Mouse (Mus musculus): ENCODE data around the gene Zbtb3. TPM values are rescaled to one million over a fixed set of nuclear protein-coding genes. Genes with fewer than 3 reads are reported as not detected.

Zbtb3 gene
- 1 to 10 TPM in 19 of 26 experiments, under 1 TPM in 6, not detected in 1; 0.45 to 8.1 (median 3.1) TPM for total RNA-seq (2018; cell fraction: chromatin; rRNA removed)
- 1 to 10 TPM in 24 of 26 experiments, under 1 TPM in 2; 0.86 to 7.2 (median 2.4) TPM for total RNA-seq (2018; cell fraction: cytosol; rRNA removed)
- 1 to 10 TPM in 22 of 26 experiments, under 1 TPM in 4; 0.64 to 8.3 (median 3.6) TPM for total RNA-seq (2018; cell fraction: nucleus; rRNA removed)
- 1.5 to 2.4 TPM (median 2.0 TPM) in 3 replicates for polyA plus RNA-seq (2018)

GRCm38 (mm10) chr19:8802130-8802821 lies at the start of gene Zbtb3:
Gene Zbtb3 (plus strand): TSS chr19:8802555.
- peak within 1 kb of the TSS; percentile 70 for H3K4me3 ChIP-seq (ENCODE audit: inconsistent target)
- peaks cover 14% of the 10 kb centered on the region for H3K79me2 ChIP-seq (ENCODE audit: inconsistent target)
- no peaks in the 10 kb centered on the region for H3K36me3 ChIP-seq (ENCODE audit: inconsistent target)
- peak within 1 kb of the TSS; percentile 84 for H3K27ac ChIP-seq
- under 1% methylated on average over 30 of the region's 30 CpGs for WGBS (ENCODE audit: missing documents)

GRCm38 (mm10) chr19:8755652-8756051 lies 46.7 kb upstream of the Zbtb3 start:
- Histone ChIP-seq H3K79me2 (ENCODE audit: inconsistent target) (peaks cover 60% of the 10 kb centered on the region), H3K27ac (peak overlapping the region; percentile 70; the same call in 1 of the 2 replicates), H3K36me3 (ENCODE audit: inconsistent target) (peaks cover 24% of the 10 kb centered on the region), H3K4me3 (ENCODE audit: inconsistent target) (no peak overlapping the region)
- WGBS (ENCODE audit: missing documents): 83% methylated on average over 3 of the region's 3 CpGs

GRCm38 (mm10) chr19:8756635-8757387 lies 45.5 kb upstream of the Zbtb3 start, which contains the start of gene Nxf1:
Gene Nxf1 (plus strand): TSS chr19:8757073.
- Histone ChIP-seq H3K27ac (peak within 1 kb of the TSS; percentile 70), H3K4me3 (ENCODE audit: inconsistent target) (peak within 1 kb of the TSS; percentile 68), H3K36me3 (ENCODE audit: inconsistent target) (peaks cover 13% of the 10 kb centered on the region; the same call in 1 of the 2 replicates), H3K79me2 (ENCODE audit: inconsistent target) (peaks cover 72% of the 10 kb centered on the region)
- WGBS (ENCODE audit: missing documents): under 1% methylated on average over 75 of the region's 75 CpGs

- H3K36me3 ChIP-seq (ENCODE audit: inconsistent target): peaks cover 13% of the 10 kb centered on the region; the same call in 1 of the 2 replicates
- H3K4me3 ChIP-seq (ENCODE audit: inconsistent target): peak overlapping the region; percentile 68
- 2% methylated on average over 14 of the region's 14 CpGs for WGBS (ENCODE audit: missing documents)
- peaks cover 79% of the 10 kb centered on the region for H3K79me2 ChIP-seq (ENCODE audit: inconsistent target)
- H3K27ac ChIP-seq: no peak overlapping the region; the same call in 1 of the 2 replicates
Observed at GRCm38 (mm10) chr19:8757471-8757998, 44.8 kb upstream of the Zbtb3 start.

GRCm38 (mm10) chr19:8758899-8759298 lies 43.5 kb upstream of the Zbtb3 start:
- H3K4me3 ChIP-seq (ENCODE audit: inconsistent target): no peak overlapping the region
- WGBS (ENCODE audit: missing documents): 24% methylated on average over 2 of the region's 2 CpGs
- H3K27ac ChIP-seq: no peak overlapping the region
- H3K79me2 ChIP-seq (ENCODE audit: inconsistent target): peaks cover 77% of the 10 kb centered on the region
- peaks cover 6% of the 10 kb centered on the region; the same call in 1 of the 2 replicates for H3K36me3 ChIP-seq (ENCODE audit: inconsistent target)

GRCm38 (mm10) chr19:8760757-8761156 lies 41.6 kb upstream of the Zbtb3 start:
- Histone ChIP-seq H3K79me2 (ENCODE audit: inconsistent target) (peaks cover 59% of the 10 kb centered on the region), H3K36me3 (ENCODE audit: inconsistent target) (peaks cover 14% of the 10 kb centered on the region), H3K4me3 (ENCODE audit: inconsistent target) (no peak overlapping the region), H3K27ac (no peak overlapping the region)
- WGBS (ENCODE audit: missing documents): 89% methylated on average over 2 of the region's 2 CpGs

GRCm38 (mm10) chr19:8763276-8763675 lies 39.1 kb upstream of the Zbtb3 start:
- Histone ChIP-seq H3K36me3 (ENCODE audit: inconsistent target) (peaks cover 40% of the 10 kb centered on the region), H3K79me2 (ENCODE audit: inconsistent target) (peaks cover 44% of the 10 kb centered on the region), H3K4me3 (ENCODE audit: inconsistent target) (no peak overlapping the region), H3K27ac (peak overlapping the region; percentile 38; the same call in 1 of the 2 replicates)
- WGBS (ENCODE audit: missing documents): 30% methylated on average over 4 of the region's 4 CpGs

GRCm38 (mm10) chr19:8765562-8765961 lies 36.8 kb upstream of the Zbtb3 start:
- peaks cover 27% of the 10 kb centered on the region for H3K79me2 ChIP-seq (ENCODE audit: inconsistent target)
- WGBS (ENCODE audit: missing documents): 89% methylated on average over 6 of the region's 9 CpGs
- no peak overlapping the region for H3K4me3 ChIP-seq (ENCODE audit: inconsistent target)

GRCm38 (mm10) chr19:8770567-8771270 lies 31.6 kb upstream of the Zbtb3 start, which contains the start of gene Tmem223:
Gene Tmem223 (plus strand): TSS chr19:8770996.
- peaks cover 42% of the 10 kb centered on the region for H3K36me3 ChIP-seq (ENCODE audit: inconsistent target)
- H3K4me3 ChIP-seq (ENCODE audit: inconsistent target): peak within 1 kb of the TSS; percentile 77
- H3K27ac ChIP-seq: peak within 1 kb of the TSS; percentile 53
- H3K79me2 ChIP-seq (ENCODE audit: inconsistent target): peaks cover 46% of the 10 kb centered on the region
- WGBS (ENCODE audit: missing documents): 23% methylated on average over 29 of the region's 29 CpGs

More at GRCm38 (mm10) chr19:8765562-8765961, 36.8 kb upstream of the Zbtb3 start:
- Histone ChIP-seq H3K27ac (no peak overlapping the region), H3K36me3 (ENCODE audit: inconsistent target) (peaks cover 52% of the 10 kb centered on the region)

- H3K36me3 ChIP-seq (ENCODE audit: inconsistent target): peaks cover 23% of the 10 kb centered on the region
- 69% methylated on average over 5 of the region's 5 CpGs for WGBS (ENCODE audit: missing documents)
- H3K79me2 ChIP-seq (ENCODE audit: inconsistent target): peaks cover 46% of the 10 kb centered on the region
- no peak overlapping the region for H3K27ac ChIP-seq
- peak overlapping the region; percentile 51; the same call in 1 of the 2 replicates for H3K4me3 ChIP-seq (ENCODE audit: inconsistent target)
Observed at GRCm38 (mm10) chr19:8772996-8773395, 29.4 kb upstream of the Zbtb3 start.

- H3K79me2 ChIP-seq (ENCODE audit: inconsistent target): peaks cover 46% of the 10 kb centered on the region
- 47% methylated on average over 6 of the region's 6 CpGs for WGBS (ENCODE audit: missing documents)
- peaks cover 23% of the 10 kb centered on the region for H3K36me3 ChIP-seq (ENCODE audit: inconsistent target)
- peak overlapping the region; percentile 51 for H3K4me3 ChIP-seq (ENCODE audit: inconsistent target)
- H3K27ac ChIP-seq: peak overlapping the region; percentile 46
Observed at GRCm38 (mm10) chr19:8773409-8773808, 28.9 kb upstream of the Zbtb3 start.

GRCm38 (mm10) chr19:8774086-8774835 lies 28.1 kb upstream of the Zbtb3 start, which contains the start of gene Tmem179b:
Gene Tmem179b (minus strand): TSS chr19:8774467.
- under 1% methylated on average over 64 of the region's 68 CpGs for WGBS (ENCODE audit: missing documents)

GRCm38 (mm10) chr19:8774951-8775421 lies 27.4 kb upstream of the Zbtb3 start:
- Histone ChIP-seq H3K79me2 (ENCODE audit: inconsistent target) (peaks cover 46% of the 10 kb centered on the region), H3K27ac (peak overlapping the region; percentile 49), H3K4me3 (ENCODE audit: inconsistent target) (peak overlapping the region; percentile 61), H3K36me3 (ENCODE audit: inconsistent target) (peaks cover 20% of the 10 kb centered on the region)
- WGBS (ENCODE audit: missing documents): 6% methylated on average over 20 of the region's 20 CpGs

More at GRCm38 (mm10) chr19:8774086-8774835, 28.1 kb upstream of the Zbtb3 start, which contains the start of gene Tmem179b:
- peak within 1 kb of the TSS; percentile 49 for H3K27ac ChIP-seq
- peak within 1 kb of the TSS; percentile 61 for H3K4me3 ChIP-seq (ENCODE audit: inconsistent target)
- H3K36me3 ChIP-seq (ENCODE audit: inconsistent target): peaks cover 18% of the 10 kb centered on the region
- peaks cover 46% of the 10 kb centered on the region for H3K79me2 ChIP-seq (ENCODE audit: inconsistent target)

All from macrophage (primary cell).